Mouse (Mus musculus) embryo, embryonic 10 days (tissue): Measurements from ENCODE around the gene Olfr385.
"Not testable (repeated sequence)": the region's sequence is repeated elsewhere in the genome, so short reads cannot be mapped to it uniquely, and the experiment has no call there.

Experiments
- DNase-seq: peaks from one replicate; pipeline ENCODE4 v3.0.0-alpha.2; 2015; ENCODE audit warnings: low spot score

Olfr385 gene

GRCm38 (mm10) chr11:73592908-73593307, at the start of gene Olfr385:
Gene Olfr385 (minus strand): TSS chr11:73593008.
- no peak for DNase-seq

GRCm38 (mm10) chr11:73598294-73598693, 5.5 kb upstream of the Olfr385 start, which contains the start of gene Olfr384:
Gene Olfr384 (plus strand): TSS chr11:73598594.
- DNase-seq, result no peak

- not testable (repeated sequence) for DNase-seq
Observed at GRCm38 (mm10) chr11:73583188-73583587, 9.6 kb downstream of the Olfr385 start.

GRCm38 (mm10) chr11:73579871-73580270, 12.9 kb downstream of the Olfr385 start:
- DNase-seq, result no peak
